Mouse (Mus musculus): ENCODE data around the gene Tcp10b. TPM values are rescaled to one million over a fixed set of nuclear protein-coding genes. Genes with fewer than 3 reads are reported as not detected.

Tcp10b gene
- 0.27 TPM for polyA plus RNA-seq (2017; shearing (Covaris generic))

DNA sequence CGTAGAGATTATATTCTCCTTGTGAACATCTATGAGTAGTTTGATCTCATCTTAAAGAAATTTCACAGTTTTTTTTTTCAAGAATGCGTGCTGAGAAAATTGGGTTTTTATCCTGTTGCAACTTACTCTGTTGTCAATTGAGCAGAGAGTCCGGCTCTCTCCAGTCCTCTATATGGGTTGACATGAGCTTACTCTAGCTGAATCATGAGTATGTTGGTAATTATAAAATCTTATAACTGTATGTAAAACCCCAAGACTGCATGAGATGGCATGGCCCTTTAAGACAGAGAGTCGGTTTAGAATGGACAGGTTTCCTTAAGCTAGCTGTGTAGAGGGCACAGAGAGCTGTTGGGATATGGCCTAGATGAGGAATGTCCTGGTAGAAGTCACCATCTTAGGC is at the start of gene Tcp10b:
Gene Tcp10b, plus strand, starts transcription at position 301 of the 400 bp plus-strand sequence.

GRCm38 (mm10) chr17:13052124-13052813 is 8.6 kb upstream of the Tcp10b start, which contains the start of gene Gpr31b:
Gene Gpr31b, minus strand, starts transcription at chr17:13052296.

GRCm38 (mm10) chr17:13131710-13132109 is 70.8 kb downstream of the Tcp10b start, which contains the start of gene Unc93a:
Gene Unc93a, minus strand, starts transcription at chr17:13131810.

Other genes starting within 250 kb of the Tcp10b start
- gene Mas1, start 193.0 kb upstream of the Tcp10b start, polyA plus RNA-seq (2017; shearing (Covaris generic)) = 0.59 TPM
- gene Mrgprh, start 185.1 kb upstream of the Tcp10b start, polyA plus RNA-seq (2017; shearing (Covaris generic)) = not detected
- gene Pnldc1, start 150.9 kb upstream of the Tcp10b start, polyA plus RNA-seq (2017; shearing (Covaris generic)) = 0.25 TPM
- 200 TPM for gene Tcp1, start 145.4 kb upstream of the Tcp10b start, polyA plus RNA-seq (2017; shearing (Covaris generic))
- 57.8 TPM for gene Mrpl18, start 144.8 kb upstream of the Tcp10b start, polyA plus RNA-seq (2017; shearing (Covaris generic))
- gene Acat3, start 120.5 kb upstream of the Tcp10b start, polyA plus RNA-seq (2017; shearing (Covaris generic)) = 0.66 TPM
- 34.7 TPM for gene Acat2, start 100.4 kb upstream of the Tcp10b start, polyA plus RNA-seq (2017; shearing (Covaris generic))
- gene Wtap, start 66.9 kb upstream of the Tcp10b start, polyA plus RNA-seq (2017; shearing (Covaris generic)) = 77.8 TPM
- 97.5 TPM for gene Sod2, start 54.3 kb upstream of the Tcp10b start, polyA plus RNA-seq (2017; shearing (Covaris generic))
- not detected for gene Gpr31b, start 8.8 kb upstream of the Tcp10b start, polyA plus RNA-seq (2017; shearing (Covaris generic))
- not detected for gene Unc93a, start 70.7 kb downstream of the Tcp10b start, polyA plus RNA-seq (2017; shearing (Covaris generic))
- gene Smok2a, start 160.1 kb downstream of the Tcp10b start, polyA plus RNA-seq (2017; shearing (Covaris generic)) = not detected
- gene Smok2b, start 169.2 kb downstream of the Tcp10b start, polyA plus RNA-seq (2017; shearing (Covaris generic)) = 0.56 TPM